Mouse (Mus musculus) limb, embryonic 11.5 days (tissue): ENCODE measurements around the gene Plekhh2. TPM values are rescaled to one million over a fixed set of nuclear protein-coding genes. Genes with fewer than 3 reads are reported as not detected.
A peak's percentile ranks its signal among the peaks of the same experiment; 100 is the strongest.

Experiments used
- ATAC-seq: fragments of 200-750 bp; cut with Nextera tagmentation; 2 replicates; pipeline ENCODE4 v1.8.0; 2017; ENCODE audit warnings: low read depth; ENCODE audit not compliant: insufficient number of reproducible peaks, low FRiP score, low TSS enrichment
- DNase-seq: peaks from one replicate; pipeline ENCODE4 v3.0.0-alpha.2; 2015; ENCODE audit warnings: low spot score
- H3K27ac ChIP-seq: fragments of 300-500 bp; sonication (generic); replicated peaks from 2 replicates; pipeline ENCODE4 v1.5.1; 2014; ENCODE audit warnings: low read depth, mild to moderate bottlenecking, low read length
- H3K27me3 ChIP-seq: fragments of 300-500 bp; sonication (generic); 2 replicates; pipeline ENCODE4 v1.6.1; 2014; ENCODE audit warnings: mild to moderate bottlenecking, low read length, mixed read lengths; ENCODE audit not compliant: control insufficient read depth, insufficient read depth
- H3K36me3 ChIP-seq: fragments of 300-500 bp; sonication (generic); 2 replicates; pipeline ENCODE4 v1.6.1; 2014; ENCODE audit warnings: mild to moderate bottlenecking, low read length, moderate library complexity, mixed read lengths; ENCODE audit not compliant: control insufficient read depth, insufficient read depth
- H3K4me1 ChIP-seq: fragments of 300-500 bp; sonication (generic); 2 replicates; pipeline ENCODE4 v1.6.1; 2014; ENCODE audit warnings: low read length, mixed read lengths; ENCODE audit not compliant: control insufficient read depth, insufficient read depth
- H3K4me2 ChIP-seq: fragments of 300-500 bp; sonication (generic); 2 replicates; pipeline ENCODE4 v1.6.1; 2014; ENCODE audit warnings: low read depth, mild to moderate bottlenecking, moderate library complexity; ENCODE audit not compliant: severe bottlenecking
- H3K4me3 ChIP-seq: fragments of 300-500 bp; sonication (generic); 2 replicates; pipeline ENCODE4 v1.5.1; 2014; ENCODE audit warnings: low read depth, low read length
- H3K9ac ChIP-seq: fragments of 300-500 bp; sonication (generic); 2 replicates; pipeline ENCODE4 v1.6.1; 2014; ENCODE audit warnings: mild to moderate bottlenecking, low read length
- H3K9me3 ChIP-seq: fragments of 300-500 bp; sonication (generic); 2 replicates; pipeline ENCODE4 v1.6.1; 2016; ENCODE audit warnings: low read length; ENCODE audit not compliant: control insufficient read depth
- WGBS: fragments of 180-500 bp; shearing (Covaris S2); extraction: QIAGEN DNeasy Blood & Tissue Kit; methylation state at CpG from one replicate; pipeline ENCODE4 v1.1.7; 2014; 5-methylcytosine and 5-hydroxymethylcytosine counted together
- polyA plus RNA-seq: library from polyadenylated mRNA; unstranded; fragments of >200 nt; fragmentation: Nextera tagmentation; extraction: Ambion mirVana; gene quantifications from 2 replicates; pipeline ENCODE4 v1.2.1, GENCODE M21; 2014

The Plekhh2 gene
- polyA plus RNA-seq: 5.7 and 6.4 TPM in 2 replicates

DNA sequence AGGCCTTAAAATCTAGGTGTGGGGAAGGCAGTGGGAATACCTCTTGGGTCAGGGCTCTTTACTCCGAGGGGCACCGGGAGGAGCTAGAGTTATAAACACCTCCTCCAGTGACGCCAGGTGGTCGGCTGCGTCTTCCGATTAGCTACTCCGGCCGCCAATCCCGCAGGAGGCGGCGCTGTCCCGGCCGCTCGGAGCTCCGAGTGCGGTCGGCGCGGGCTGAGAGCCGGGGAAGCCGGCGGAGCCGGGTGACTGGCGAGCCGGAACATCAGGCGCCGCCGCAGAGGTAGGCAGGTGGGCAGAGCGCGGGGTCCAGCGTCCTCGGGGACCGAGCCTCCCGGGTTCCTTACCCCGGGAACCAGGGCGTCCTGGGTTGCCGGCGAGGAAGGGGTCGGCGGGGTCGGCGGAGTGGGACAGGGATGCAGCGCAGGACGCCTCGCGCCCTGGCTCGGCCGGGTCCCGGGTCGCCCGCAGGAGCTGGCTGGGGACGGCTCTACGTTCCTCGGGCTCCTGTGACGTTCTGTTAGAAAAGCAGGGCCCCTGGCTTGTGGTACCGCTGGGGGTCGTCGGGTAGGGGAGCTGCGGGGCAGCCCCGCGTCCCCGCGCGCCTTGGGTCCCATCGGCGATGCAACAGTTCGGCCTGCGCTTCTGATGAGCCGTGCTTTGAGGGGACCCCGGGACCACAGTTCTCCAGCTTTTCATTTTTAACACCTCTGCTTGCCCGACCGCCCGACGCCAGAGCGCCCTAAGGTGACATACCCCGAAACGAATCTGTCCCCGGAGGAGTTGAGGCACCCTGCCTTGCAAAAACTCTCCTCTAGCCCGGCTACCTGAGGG is at the start of gene Plekhh2:
Plekhh2 (plus strand) TSS at position 214 of the 834 bp plus-strand sequence.
- no peaks in the 10 kb centered on the region for H3K36me3 ChIP-seq
- H3K4me3 ChIP-seq: peak within 1 kb of the TSS; percentile 75
- H3K9ac ChIP-seq: peak within 1 kb of the TSS; percentile 82
- no peaks in the 10 kb centered on the region for H3K9me3 ChIP-seq
- DNase-seq (peak; percentile 89), ATAC-seq (peak; percentile 86)
- H3K4me1 ChIP-seq: 0 out of 2 replicates have a peak, but pooled peaks cover 5% of the 10 kb centered on the region
- H3K27me3 ChIP-seq: no peaks in the 10 kb centered on the region
- WGBS: under 1% methylated on average over 73 of the region's 79 CpGs
- no peak within 1 kb of the TSS for H3K27ac ChIP-seq
- peak within 1 kb of the TSS; percentile 87 for H3K4me2 ChIP-seq

DNA sequence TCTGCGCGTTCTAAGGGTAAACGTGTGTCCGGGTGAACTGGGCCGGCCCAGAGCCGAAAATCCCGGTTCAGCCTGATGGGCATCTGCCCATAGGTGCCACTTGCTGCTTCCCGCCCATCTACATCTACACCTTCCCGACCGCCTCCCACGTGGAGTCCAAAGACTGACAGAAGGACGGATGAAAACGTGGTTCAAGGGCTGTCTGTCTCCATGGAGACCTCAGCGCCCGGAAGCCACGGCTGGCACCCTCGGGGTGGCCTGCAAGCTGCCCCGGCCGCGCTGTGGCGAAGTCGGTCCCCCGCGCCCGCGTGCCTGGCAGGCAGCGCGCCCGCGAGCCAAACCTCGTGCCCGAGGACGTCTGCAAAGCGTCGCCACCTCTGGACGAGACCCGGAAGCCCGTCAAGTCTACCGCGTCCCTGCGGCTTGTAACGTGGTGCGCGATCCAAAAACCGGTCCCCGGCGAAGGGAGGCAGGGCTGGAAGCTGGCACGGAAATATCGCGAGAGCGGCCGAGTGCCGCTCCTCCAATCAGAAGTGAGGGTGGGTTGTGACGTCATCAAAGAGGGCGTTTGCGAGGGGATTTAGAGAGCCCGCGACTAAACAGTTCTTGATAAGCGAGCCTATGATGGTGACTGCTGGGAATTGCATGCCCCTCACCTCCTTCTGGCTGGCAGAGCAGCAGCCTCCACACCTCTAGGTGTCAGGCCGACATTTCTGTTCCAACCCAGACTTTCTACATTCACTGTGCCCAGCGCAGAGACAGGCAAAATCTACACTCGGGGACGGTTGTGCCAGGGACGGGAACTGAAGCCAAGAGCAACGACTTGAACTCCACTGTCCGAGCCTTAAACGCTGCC is 45.7 kb upstream of the Plekhh2 start, which contains the start of gene Thada:
Thada (minus strand) TSS at position 453 of the 856 bp plus-strand sequence.
- peak; percentile 98 for ATAC-seq
- Histone ChIP-seq H3K36me3 (peaks cover 4% of the 10 kb centered on the region; the same call in 1 of the 2 replicates), H3K9me3 (no peaks in the 10 kb centered on the region), H3K27me3 (no peaks in the 10 kb centered on the region), H3K4me1 (no peaks in the 10 kb centered on the region), H3K4me2 (peak within 1 kb of the TSS; percentile 81), H3K27ac (peak within 1 kb of the TSS; percentile 71), H3K4me3 (peak within 1 kb of the TSS; percentile 78), H3K9ac (peak within 1 kb of the TSS; percentile 89)
- DNase-seq: peak; percentile 99
- under 1% methylated on average over 67 of the region's 67 CpGs for WGBS

DNA sequence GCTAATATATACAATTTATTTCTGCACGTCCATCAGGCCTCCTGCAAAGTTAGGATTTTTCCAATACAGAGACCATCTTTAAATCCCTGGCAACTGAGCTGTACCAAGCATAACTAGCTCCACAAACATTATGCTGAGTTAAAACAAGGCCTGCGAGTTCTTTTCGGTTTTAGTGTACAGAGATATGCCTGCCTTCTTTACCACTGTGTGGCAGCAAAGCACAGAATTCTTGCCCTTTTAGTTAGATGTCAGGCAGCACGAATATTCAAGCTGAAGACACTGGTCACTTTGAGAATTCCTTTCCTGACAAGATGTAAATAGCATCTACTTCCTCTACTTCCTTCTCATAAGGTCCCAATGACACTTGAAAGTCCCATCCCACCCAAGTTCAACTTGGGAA is 37.4 kb upstream of the Plekhh2 start:
- no peak overlapping the region for H3K4me3 ChIP-seq
- no peaks in the 10 kb centered on the region for H3K27me3 ChIP-seq
- no peaks in the 10 kb centered on the region for H3K4me1 ChIP-seq
- DNase-seq (no peak), ATAC-seq (no peak)
- WGBS: 69% methylated on average over 4 of the region's 4 CpGs
- H3K36me3 ChIP-seq: no peaks in the 10 kb centered on the region
- H3K9me3 ChIP-seq: no peaks in the 10 kb centered on the region
- H3K4me2 ChIP-seq: no peak overlapping the region
- no peak overlapping the region for H3K9ac ChIP-seq
- no peak overlapping the region for H3K27ac ChIP-seq

DNA sequence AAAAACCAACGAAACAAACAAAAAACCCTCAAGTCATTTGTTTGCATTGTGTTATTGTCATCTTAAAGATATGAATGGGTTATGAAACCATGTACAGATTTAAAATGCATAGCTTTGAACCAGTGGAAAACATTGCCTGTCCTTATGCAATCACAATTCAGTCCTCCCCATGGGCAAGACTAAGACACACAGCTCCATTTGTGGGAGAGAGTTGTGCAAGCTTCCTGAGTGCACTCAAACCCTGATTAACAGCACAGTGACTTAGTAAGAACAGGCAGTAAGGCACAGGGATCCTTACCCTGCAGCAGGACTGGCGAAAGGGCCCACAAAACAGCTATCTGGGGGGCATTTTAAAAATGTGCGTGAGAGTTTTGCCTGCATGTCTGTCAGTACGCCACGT is 34.5 kb upstream of the Plekhh2 start:
- no peaks in the 10 kb centered on the region for H3K27me3 ChIP-seq
- H3K4me3 ChIP-seq: no peak overlapping the region
- H3K9ac ChIP-seq: no peak overlapping the region
- WGBS: 86% methylated on average over 5 of the region's 5 CpGs
- DNase-seq (no peak), ATAC-seq (no peak)
- H3K9me3 ChIP-seq: no peaks in the 10 kb centered on the region
- no peaks in the 10 kb centered on the region for H3K36me3 ChIP-seq
- H3K27ac ChIP-seq: no peak overlapping the region
- no peaks in the 10 kb centered on the region for H3K4me1 ChIP-seq
- H3K4me2 ChIP-seq: no peak overlapping the region

DNA sequence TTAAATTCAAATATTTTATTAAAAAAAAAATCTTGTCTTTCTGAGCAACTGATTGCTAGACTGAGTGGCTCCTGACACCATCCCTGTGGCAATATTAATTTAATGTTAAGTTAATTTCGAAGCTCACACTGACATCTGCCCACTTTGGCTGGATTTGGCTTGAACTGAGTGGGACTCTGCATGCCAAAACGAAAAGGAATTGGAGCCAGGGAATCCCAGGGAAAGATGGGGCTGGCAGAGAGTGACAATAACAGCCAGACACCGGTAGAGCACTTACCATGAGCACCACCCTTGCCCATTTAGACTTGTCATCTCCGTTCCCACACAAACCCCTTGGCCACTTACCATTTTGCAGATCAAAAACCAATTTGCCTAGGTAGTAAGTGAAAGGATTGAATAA is 33.4 kb upstream of the Plekhh2 start:
- Histone ChIP-seq H3K4me3 (no peak overlapping the region), H3K36me3 (no peaks in the 10 kb centered on the region), H3K9ac (no peak overlapping the region), H3K9me3 (no peaks in the 10 kb centered on the region), H3K27ac (no peak overlapping the region), H3K4me1 (no peaks in the 10 kb centered on the region), H3K4me2 (no peak overlapping the region), H3K27me3 (no peaks in the 10 kb centered on the region)
- no peak for ATAC-seq
- 75% methylated on average over 4 of the region's 4 CpGs for WGBS
- no peak for DNase-seq

DNA sequence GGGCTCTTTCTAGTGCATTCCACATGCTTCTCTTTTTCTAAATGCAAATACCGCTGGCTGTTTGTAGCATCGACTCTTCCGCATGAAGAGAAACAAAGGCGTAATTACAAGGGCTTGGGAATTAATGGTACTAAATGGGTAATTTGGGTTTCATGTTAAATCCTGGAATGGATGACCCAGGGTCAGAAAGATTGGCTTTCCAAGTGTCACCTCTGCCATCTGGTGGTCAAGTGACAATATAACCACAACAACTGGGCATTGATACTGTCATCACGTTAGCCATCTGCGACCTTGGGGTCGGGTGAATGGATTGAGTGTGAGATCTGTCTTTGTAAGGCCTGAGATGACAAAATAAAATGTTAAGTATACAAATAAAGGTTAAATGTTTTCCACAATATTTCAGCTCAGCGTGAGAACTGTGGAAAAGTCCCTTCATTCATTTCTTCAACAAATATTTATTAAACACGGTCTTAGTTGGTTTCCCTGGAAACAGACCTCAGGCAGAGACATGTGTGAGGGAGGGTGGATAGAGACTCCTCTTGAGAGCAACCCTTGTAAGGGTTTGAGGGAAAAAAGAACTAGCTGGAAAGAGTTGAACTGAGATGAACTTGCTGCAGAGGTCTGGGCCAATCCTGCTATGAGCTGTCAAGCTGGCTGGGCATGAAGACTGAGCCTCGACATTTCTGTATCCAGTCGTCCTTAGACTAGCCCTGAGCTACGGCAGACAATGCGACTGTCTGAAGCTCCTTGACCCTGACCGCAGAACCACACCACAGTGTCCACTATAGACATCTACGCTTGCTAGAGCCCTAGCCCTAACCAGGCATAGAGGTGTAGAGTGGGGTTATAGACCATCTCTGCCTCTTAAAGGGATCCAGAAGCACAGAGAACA is 31.0 kb upstream of the Plekhh2 start:
- Histone ChIP-seq H3K4me1 (no peaks in the 10 kb centered on the region), H3K36me3 (no peaks in the 10 kb centered on the region), H3K9ac (no peak overlapping the region), H3K27me3 (no peaks in the 10 kb centered on the region), H3K27ac (no peak overlapping the region), H3K9me3 (no peaks in the 10 kb centered on the region), H3K4me3 (no peak overlapping the region), H3K4me2 (no peak overlapping the region)
- ATAC-seq: no peak
- 58% methylated on average over 15 of the region's 15 CpGs for WGBS
- DNase-seq: peak; percentile 44

DNA sequence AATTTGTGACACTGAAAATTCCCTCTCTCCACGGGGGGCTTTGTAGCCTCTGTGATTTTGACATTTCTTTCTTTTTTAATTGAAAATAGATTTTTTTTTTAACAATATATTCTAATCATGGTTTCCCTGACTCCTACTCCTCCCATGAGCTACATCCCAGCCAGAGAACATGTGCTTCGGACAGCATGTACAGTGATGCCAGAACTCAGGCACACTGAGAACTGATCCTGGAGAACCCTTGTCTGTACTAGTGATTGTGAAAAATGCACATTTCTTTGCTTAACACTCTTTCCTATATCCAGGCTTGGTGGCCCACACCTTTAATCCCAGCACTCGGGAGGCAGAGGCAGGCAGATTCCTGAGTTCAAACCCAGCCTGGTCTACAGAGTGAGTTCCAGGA is 28.9 kb upstream of the Plekhh2 start:
- Histone ChIP-seq H3K27me3 (no peaks in the 10 kb centered on the region), H3K27ac (no peak overlapping the region), H3K9me3 (no peaks in the 10 kb centered on the region), H3K4me3 (no peak overlapping the region), H3K4me1 (no peaks in the 10 kb centered on the region), H3K4me2 (no peak overlapping the region), H3K9ac (no peak overlapping the region), H3K36me3 (no peaks in the 10 kb centered on the region)
- ATAC-seq (no peak), DNase-seq (no peak)
- WGBS: 93% methylated on average over 3 of the region's 3 CpGs
